Mouse (Mus musculus): ENCODE data around the gene Sh2d6.
"Not testable (repeated sequence)": the region's sequence is repeated elsewhere in the genome, so short reads cannot be mapped to it uniquely, and the experiment has no call there.

Gene Sh2d6

DNA sequence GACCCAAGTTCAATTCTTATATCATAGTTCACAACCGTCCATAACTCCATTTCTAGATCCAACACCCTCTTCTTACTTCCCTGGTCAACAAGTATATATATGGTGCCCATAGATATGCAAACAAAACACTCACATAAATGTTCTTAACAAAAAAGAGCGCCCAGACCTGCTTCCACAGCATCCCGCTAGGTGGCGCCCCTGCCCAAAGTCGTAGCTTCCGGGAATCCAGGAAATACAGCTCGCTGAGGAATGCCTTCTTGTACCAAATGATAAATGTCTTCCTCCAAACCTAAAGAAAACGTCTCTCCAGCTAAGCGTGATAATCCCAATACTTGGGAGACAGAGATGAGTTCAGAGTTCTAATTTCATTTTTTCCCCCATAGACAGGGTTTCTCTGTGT is 13.7 kb upstream of the Sh2d6 start:
- DNase-seq (ENCODE audit: low read depth), result no peak

- no peak for DNase-seq (ENCODE audit: low read depth)
Measured at GRCm38 (mm10) chr6:72534035-72534809, 12.7 kb upstream of the Sh2d6 start.

GRCm38 (mm10) chr6:72533555-72533954 is 12.0 kb upstream of the Sh2d6 start:
- DNase-seq (ENCODE audit: low read depth), result not testable (repeated sequence)

GRCm38 (mm10) chr6:72532580-72532979 is 11.1 kb upstream of the Sh2d6 start:
- DNase-seq (ENCODE audit: low read depth), result no peak

DNA sequence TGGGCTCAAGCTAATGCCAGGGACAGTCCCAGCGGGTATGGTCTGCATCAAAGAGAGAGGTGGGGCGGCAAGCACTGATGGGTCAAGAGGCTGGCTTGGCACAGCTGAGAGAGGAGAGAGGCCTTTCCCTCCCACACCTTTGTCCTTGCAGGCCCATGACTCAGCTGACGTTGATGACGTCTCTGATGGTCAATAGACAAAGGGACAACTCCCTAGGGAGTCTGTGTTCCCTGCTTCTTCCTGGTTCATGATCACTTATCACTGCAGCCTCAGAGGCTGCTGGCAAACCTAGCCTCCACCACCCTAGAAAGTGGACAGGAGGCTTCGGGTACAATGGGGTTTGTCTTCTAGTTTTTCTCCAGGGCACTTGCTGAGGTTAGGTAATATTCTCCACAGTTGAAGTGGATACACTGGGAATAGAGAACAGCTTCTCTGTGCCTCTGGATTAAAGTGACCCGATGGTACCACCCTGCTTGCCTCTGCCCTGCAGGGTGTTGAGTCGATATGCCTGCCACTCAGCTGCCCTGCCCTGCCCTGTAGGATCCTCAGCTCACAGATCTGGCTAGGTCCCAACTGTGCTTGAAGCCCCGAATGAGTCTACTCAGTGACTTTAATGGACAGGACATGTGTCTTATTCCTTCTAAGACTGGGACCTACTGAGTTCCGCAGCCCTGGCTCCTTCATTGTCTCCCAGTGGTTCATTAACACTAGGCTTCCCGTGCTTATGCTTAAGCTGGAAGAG is 7.1 kb upstream of the Sh2d6 start:
- no peak for DNase-seq (ENCODE audit: low read depth)

- no peak for DNase-seq (ENCODE audit: low read depth)
Measured at GRCm38 (mm10) chr6:72527070-72527469, 5.6 kb upstream of the Sh2d6 start.

GRCm38 (mm10) chr6:72524160-72524559 is 2.7 kb upstream of the Sh2d6 start:
- DNase-seq (ENCODE audit: low read depth), result no peak

GRCm38 (mm10) chr6:72523222-72523621 is 1.7 kb upstream of the Sh2d6 start:
- no peak for DNase-seq (ENCODE audit: low read depth)

GRCm38 (mm10) chr6:72522288-72522687 is 781 bp upstream of the Sh2d6 start:
- no peak for DNase-seq (ENCODE audit: low read depth)

GRCm38 (mm10) chr6:72520904-72521303 is 603 bp downstream of the Sh2d6 start:
- DNase-seq (ENCODE audit: low read depth), result no peak

- DNase-seq (ENCODE audit: low read depth), result no peak
Measured at GRCm38 (mm10) chr6:72519892-72520663, 1.4 kb downstream of the Sh2d6 start.

DNA sequence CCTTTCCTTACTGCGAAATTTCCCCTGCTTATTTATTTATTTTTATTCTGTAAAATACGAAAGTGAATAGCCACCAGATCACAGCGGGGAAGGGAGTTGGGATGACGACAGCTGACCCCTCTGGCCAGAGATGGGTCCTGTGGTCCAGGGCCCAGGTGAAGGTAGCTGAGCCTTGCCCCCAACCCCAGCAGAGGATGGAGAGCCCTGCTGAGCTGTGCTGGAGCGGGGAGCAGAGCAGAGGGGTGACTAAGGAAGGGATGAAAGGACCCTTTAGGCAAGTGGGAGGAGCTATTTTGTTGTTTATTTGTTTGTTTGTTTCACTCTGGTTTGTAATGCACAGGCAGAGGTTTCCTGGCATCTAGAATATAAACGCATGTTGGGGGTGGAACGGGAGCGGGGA is 2.2 kb downstream of the Sh2d6 start:
- DNase-seq (ENCODE audit: low read depth), result no peak

- DNase-seq (ENCODE audit: low read depth), result no peak
Measured at GRCm38 (mm10) chr6:72518842-72519241, 2.7 kb downstream of the Sh2d6 start.

DNA sequence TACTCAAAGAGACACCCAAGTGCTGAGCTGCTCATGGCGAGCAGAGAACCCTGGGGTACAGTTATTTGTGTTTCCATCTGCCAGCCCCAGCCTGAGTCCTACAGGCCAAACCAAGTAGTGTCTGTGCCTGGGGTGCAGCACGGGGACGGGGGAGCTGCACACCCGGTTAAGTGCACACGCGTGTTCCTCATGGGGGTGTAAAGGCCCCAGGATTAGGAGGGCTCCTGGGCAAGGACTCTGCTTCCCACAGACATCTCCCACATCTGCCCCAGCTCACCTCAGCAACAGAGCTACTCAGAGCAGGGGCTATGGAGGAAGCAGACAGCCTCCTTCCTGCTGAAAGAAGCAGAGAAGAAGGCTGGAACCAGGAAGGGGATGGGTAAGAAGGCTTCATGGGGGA is 5.9 kb downstream of the Sh2d6 start:
- no peak for DNase-seq (ENCODE audit: low read depth)

DNA sequence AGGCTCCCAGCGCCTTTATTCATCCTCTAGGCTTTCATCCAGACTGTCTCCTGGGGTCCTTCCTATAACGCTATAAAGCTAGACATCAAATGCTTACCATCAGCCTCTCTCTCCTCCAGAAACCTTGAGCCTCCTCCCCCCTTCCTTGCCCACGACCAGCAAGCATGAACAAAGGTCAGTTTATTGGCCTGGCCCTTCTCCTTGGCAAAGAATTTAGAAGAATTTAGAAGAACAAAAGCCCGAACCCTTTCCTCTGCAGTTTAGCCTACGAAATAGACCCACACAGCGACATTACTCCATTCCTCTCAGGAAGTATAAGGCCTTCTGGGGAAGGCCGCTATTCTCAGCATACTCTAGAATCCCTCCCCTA is 8.5 kb downstream of the Sh2d6 start:
- DNase-seq (ENCODE audit: low read depth), result no peak

DNA sequence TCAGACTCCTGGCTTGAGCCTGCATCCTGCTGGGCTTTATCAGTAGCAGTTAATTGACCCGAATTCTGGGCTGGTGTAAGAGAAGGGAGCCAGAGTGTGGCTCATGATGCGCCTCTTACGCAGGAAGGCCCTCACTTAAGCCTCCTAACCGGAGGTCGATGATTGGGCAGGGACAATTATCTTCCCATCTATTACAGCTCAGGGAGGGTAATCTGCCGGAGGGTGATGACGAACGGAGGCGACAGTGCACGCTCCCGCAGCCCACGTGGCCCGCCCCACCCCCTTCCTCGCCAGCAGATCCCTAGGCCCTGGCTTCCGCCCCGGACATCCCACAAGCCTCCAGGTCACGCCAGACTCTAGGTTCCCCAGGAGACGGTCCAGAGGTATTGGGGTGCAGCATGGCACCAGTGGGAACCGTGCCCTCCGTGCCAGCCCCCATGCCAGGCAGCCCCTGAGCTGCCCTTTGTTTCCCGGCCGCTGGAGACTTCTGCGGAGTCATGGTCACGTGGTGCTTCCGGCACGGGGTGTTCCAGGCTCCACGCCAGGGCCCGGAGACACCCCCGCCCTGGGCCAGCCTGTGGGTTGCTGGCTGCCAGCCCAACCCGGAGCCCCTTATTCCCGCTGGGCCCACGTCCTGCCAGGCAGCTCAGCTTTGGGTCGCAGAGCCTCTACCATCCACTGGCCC is 9.0 kb downstream of the Sh2d6 start:
- no peak for DNase-seq (ENCODE audit: low read depth)

GRCm38 (mm10) chr6:72510686-72511421 is 10.7 kb downstream of the Sh2d6 start:
- DNase-seq (ENCODE audit: low read depth), result no peak

DNA sequence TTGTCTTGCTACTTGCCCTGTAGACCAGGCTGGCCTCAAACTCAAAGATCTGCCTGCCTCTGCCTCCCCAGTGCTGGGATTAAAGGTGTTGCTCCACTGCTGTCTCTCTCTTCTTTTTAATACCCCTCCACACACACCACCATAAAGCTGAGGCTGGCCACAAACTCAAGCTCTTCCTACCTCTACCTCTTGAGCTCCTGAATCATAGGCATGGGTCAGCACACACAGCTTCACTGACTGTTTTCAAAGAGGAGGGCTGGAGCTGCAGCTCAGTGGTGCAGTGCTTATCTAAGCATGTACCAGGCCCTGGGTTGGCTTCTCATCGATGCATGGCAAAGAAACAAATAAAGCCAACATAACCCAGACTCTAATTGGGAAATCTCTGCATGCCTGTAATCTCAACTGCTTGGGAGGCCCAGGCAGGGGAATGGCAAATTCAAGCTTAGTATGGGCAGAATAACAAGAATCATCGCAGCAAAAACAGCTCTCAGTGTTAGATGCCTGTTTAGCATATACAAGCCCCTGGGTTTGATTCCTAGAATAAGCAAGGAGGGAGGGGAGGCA is 11.6 kb downstream of the Sh2d6 start:
- DNase-seq (ENCODE audit: low read depth), result no peak

- DNase-seq (ENCODE audit: low read depth), result no peak
Measured at GRCm38 (mm10) chr6:72508596-72508995, 12.9 kb downstream of the Sh2d6 start.

- DNase-seq (ENCODE audit: low read depth), result no peak
Measured at GRCm38 (mm10) chr6:72506104-72506503, 15.4 kb downstream of the Sh2d6 start.

DNA sequence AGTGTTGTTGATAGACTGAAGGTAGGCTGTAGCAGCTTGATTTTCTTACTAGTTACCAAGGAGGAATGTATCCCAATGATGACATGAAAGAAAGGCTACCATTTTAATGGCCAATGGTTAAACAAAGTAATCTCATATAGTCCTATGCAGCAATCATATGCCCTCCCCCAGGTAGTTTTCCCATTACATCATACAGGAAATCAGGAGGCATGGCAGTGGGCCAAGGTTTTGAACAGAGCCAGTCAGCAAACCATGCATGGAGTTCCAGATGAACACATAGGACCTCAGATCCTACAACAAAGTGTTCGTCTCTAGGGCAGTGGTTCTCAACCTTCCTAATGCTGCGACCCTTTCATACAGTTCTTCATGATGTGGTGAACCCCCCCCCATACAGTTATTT is 17.6 kb downstream of the Sh2d6 start:
- DNase-seq (ENCODE audit: low read depth), result no peak
